Mouse (Mus musculus): ENCODE results near the gene Orai3. TPM values are rescaled to one million over a fixed set of nuclear protein-coding genes. Genes with fewer than 3 reads are reported as not detected.
"Not testable (repeated sequence)": the region's sequence is repeated elsewhere in the genome, so short reads cannot be mapped to it uniquely, and the experiment has no call there.

Gene Orai3
- polyA plus RNA-seq, 1 experiment from 2014 or later = 9.6 TPM

GRCm38 (mm10) chr7:127770039-127770905, 657 bp downstream of the Orai3 start:
- H3K9ac ChIP-seq (replicated peaks; ENCODE audit: low read depth, low read length) = peak overlapping the region; percentile 71
- H3K27ac ChIP-seq (ENCODE audit: low read length) = peak overlapping the region; percentile 68
- no peaks in the 10 kb centered on the region for H3K9me3 ChIP-seq (ENCODE audit: control insufficient read depth, low read length)
- peaks cover 24% of the 10 kb centered on the region for H3K4me1 ChIP-seq (replicated peaks; ENCODE audit: control insufficient read depth, insufficient read depth, low read length)
- no peaks in the 10 kb centered on the region for H3K27me3 ChIP-seq (replicated peaks; ENCODE audit: control insufficient read depth, insufficient read depth, low read length)
- peaks cover 16% of the 10 kb centered on the region for H3K36me3 ChIP-seq (ENCODE audit: control insufficient read depth, insufficient read depth)
- H3K4me2 ChIP-seq (ENCODE audit: low read length) = peak overlapping the region; percentile 72
- peak; percentile 19 for ATAC-seq
- WGBS = 4% methylated on average over 27 of the region's 27 CpGs
- peak overlapping the region; percentile 53 for H3K4me3 ChIP-seq (replicated peaks; ENCODE audit: low read length)

- Histone ChIP-seq H3K9ac (replicated peaks; ENCODE audit: low read depth, low read length) (no peak overlapping the region), H3K27me3 (replicated peaks; ENCODE audit: control insufficient read depth, insufficient read depth, low read length) (no peaks in the 10 kb centered on the region), H3K27ac (ENCODE audit: low read length) (no peak overlapping the region), H3K36me3 (ENCODE audit: control insufficient read depth, insufficient read depth) (peaks cover 9% of the 10 kb centered on the region), H3K4me1 (replicated peaks; ENCODE audit: control insufficient read depth, insufficient read depth, low read length) (peaks cover 27% of the 10 kb centered on the region), H3K4me2 (ENCODE audit: low read length) (no peak overlapping the region), H3K9me3 (ENCODE audit: control insufficient read depth, low read length) (no peaks in the 10 kb centered on the region), H3K4me3 (replicated peaks; ENCODE audit: low read length) (no peak overlapping the region)
- 71% methylated on average over 5 of the region's 5 CpGs for WGBS
- no peak for ATAC-seq
Observed at GRCm38 (mm10) chr7:127771262-127771661, 1.6 kb downstream of the Orai3 start.

- no peak overlapping the region for H3K27ac ChIP-seq (ENCODE audit: low read length)
- H3K27me3 ChIP-seq (replicated peaks; ENCODE audit: control insufficient read depth, insufficient read depth, low read length) = no peaks in the 10 kb centered on the region
- H3K9me3 ChIP-seq (ENCODE audit: control insufficient read depth, low read length) = no peaks in the 10 kb centered on the region
- H3K4me2 ChIP-seq (ENCODE audit: low read length) = no peak overlapping the region
- 82% methylated on average over 3 of the region's 3 CpGs for WGBS
- H3K4me3 ChIP-seq (replicated peaks; ENCODE audit: low read length) = no peak overlapping the region
- no peak overlapping the region for H3K9ac ChIP-seq (replicated peaks; ENCODE audit: low read depth, low read length)
- peaks cover 27% of the 10 kb centered on the region for H3K4me1 ChIP-seq (replicated peaks; ENCODE audit: control insufficient read depth, insufficient read depth, low read length)
- ATAC-seq = no peak
- peaks cover 6% of the 10 kb centered on the region for H3K36me3 ChIP-seq (ENCODE audit: control insufficient read depth, insufficient read depth)
Observed at GRCm38 (mm10) chr7:127772080-127772479, 2.5 kb downstream of the Orai3 start.

GRCm38 (mm10) chr7:127772557-127772956, 2.9 kb downstream of the Orai3 start:
- Histone ChIP-seq H3K4me1 (replicated peaks; ENCODE audit: control insufficient read depth, insufficient read depth, low read length) (peaks cover 27% of the 10 kb centered on the region), H3K27ac (ENCODE audit: low read length) (no peak overlapping the region), H3K4me2 (ENCODE audit: low read length) (no peak overlapping the region), H3K9ac (replicated peaks; ENCODE audit: low read depth, low read length) (no peak overlapping the region), H3K4me3 (replicated peaks; ENCODE audit: low read length) (no peak overlapping the region), H3K9me3 (ENCODE audit: control insufficient read depth, low read length) (no peaks in the 10 kb centered on the region), H3K36me3 (ENCODE audit: control insufficient read depth, insufficient read depth) (peaks cover 3% of the 10 kb centered on the region), H3K27me3 (replicated peaks; ENCODE audit: control insufficient read depth, insufficient read depth, low read length) (no peaks in the 10 kb centered on the region)
- WGBS = 94% methylated on average over 1 of the region's 1 CpGs
- no peak for ATAC-seq

GRCm38 (mm10) chr7:127773664-127774384, 4.2 kb downstream of the Orai3 start:
- H3K27me3 ChIP-seq (replicated peaks; ENCODE audit: control insufficient read depth, insufficient read depth, low read length) = no peaks in the 10 kb centered on the region
- WGBS = 38% methylated on average over 9 of the region's 9 CpGs
- ATAC-seq = no peak
- H3K9me3 ChIP-seq (ENCODE audit: control insufficient read depth, low read length) = no peaks in the 10 kb centered on the region
- H3K4me3 ChIP-seq (replicated peaks; ENCODE audit: low read length) = no peak overlapping the region
- no peak overlapping the region for H3K4me2 ChIP-seq (ENCODE audit: low read length)
- H3K4me1 ChIP-seq (replicated peaks; ENCODE audit: control insufficient read depth, insufficient read depth, low read length) = peaks cover 32% of the 10 kb centered on the region
- H3K27ac ChIP-seq (ENCODE audit: low read length) = no peak overlapping the region
- H3K36me3 ChIP-seq (ENCODE audit: control insufficient read depth, insufficient read depth) = no peaks in the 10 kb centered on the region
- H3K9ac ChIP-seq (replicated peaks; ENCODE audit: low read depth, low read length) = no peak overlapping the region

- not testable (repeated sequence) for H3K36me3 ChIP-seq (ENCODE audit: control insufficient read depth, insufficient read depth); H3K9me3 ChIP-seq (ENCODE audit: control insufficient read depth, low read length); H3K27me3 ChIP-seq (replicated peaks; ENCODE audit: control insufficient read depth, insufficient read depth, low read length); ATAC-seq
- peak overlapping the region; percentile 82 for H3K9ac ChIP-seq (replicated peaks; ENCODE audit: low read depth, low read length)
- H3K27ac ChIP-seq (ENCODE audit: low read length) = peak overlapping the region; percentile 98
- WGBS = 72% methylated on average over 7 of the region's 7 CpGs
- H3K4me3 ChIP-seq (replicated peaks; ENCODE audit: low read length) = peak overlapping the region; percentile 84
- peaks cover 14% of the 10 kb centered on the region for H3K4me1 ChIP-seq (replicated peaks; ENCODE audit: control insufficient read depth, insufficient read depth, low read length)
- H3K4me2 ChIP-seq (ENCODE audit: low read length) = peak overlapping the region; percentile 64
Observed at GRCm38 (mm10) chr7:127775837-127776236, 6.2 kb downstream of the Orai3 start.

- peak within 1 kb of the TSS; percentile 84 for H3K4me3 ChIP-seq (replicated peaks; ENCODE audit: low read length)
- peak; percentile 76 for ATAC-seq
- no peaks in the 10 kb centered on the region for H3K9me3 ChIP-seq (ENCODE audit: control insufficient read depth, low read length)
- peak within 1 kb of the TSS; percentile 98 for H3K27ac ChIP-seq (ENCODE audit: low read length)
- peaks cover 10% of the 10 kb centered on the region for H3K36me3 ChIP-seq (ENCODE audit: control insufficient read depth, insufficient read depth)
- H3K27me3 ChIP-seq (replicated peaks; ENCODE audit: control insufficient read depth, insufficient read depth, low read length) = no peaks in the 10 kb centered on the region
- 0% methylated on average over 23 of the region's 23 CpGs for WGBS
- peaks cover 14% of the 10 kb centered on the region for H3K4me1 ChIP-seq (replicated peaks; ENCODE audit: control insufficient read depth, insufficient read depth, low read length)
- peak within 1 kb of the TSS; percentile 82 for H3K9ac ChIP-seq (replicated peaks; ENCODE audit: low read depth, low read length)
- H3K4me2 ChIP-seq (ENCODE audit: low read length) = peak within 1 kb of the TSS; percentile 89
Observed at GRCm38 (mm10) chr7:127776426-127776825, 6.8 kb downstream of the Orai3 start, which contains the start of gene Setd1a. TSS of gene Setd1a (plus strand) at chr7:127776670.

- Histone ChIP-seq H3K4me1 (replicated peaks; ENCODE audit: control insufficient read depth, insufficient read depth, low read length) (peaks cover 14% of the 10 kb centered on the region), H3K4me2 (ENCODE audit: low read length) (peak overlapping the region; percentile 64), H3K9ac (replicated peaks; ENCODE audit: low read depth, low read length) (peak overlapping the region; percentile 82), H3K4me3 (replicated peaks; ENCODE audit: low read length) (peak overlapping the region; percentile 84), H3K27me3 (replicated peaks; ENCODE audit: control insufficient read depth, insufficient read depth, low read length) (no peaks in the 10 kb centered on the region), H3K9me3 (ENCODE audit: control insufficient read depth, low read length) (no peaks in the 10 kb centered on the region), H3K36me3 (ENCODE audit: control insufficient read depth, insufficient read depth) (peaks cover 13% of the 10 kb centered on the region), H3K27ac (ENCODE audit: low read length) (peak overlapping the region; percentile 98)
- ATAC-seq = peak; percentile 93
- WGBS = 0% methylated on average over 48 of the region's 70 CpGs
Observed at GRCm38 (mm10) chr7:127776878-127777473, 7.4 kb downstream of the Orai3 start.

Measured in forebrain, embryonic 16.5 days (tissue).